Mouse (Mus musculus): ENCODE results near the gene Sh2d1a.

GRCm38 (mm10) chrX:42489446-42489845 lies 12.8 kb upstream of the Sh2d1a start, which contains the start of gene Tex13c2:
- TF ChIP-seq CTCF (IDR thresholded peaks at IDR 0.05; ENCODE audit: low read depth) = no peak
- no peak for TF ChIP-seq EP300 (IDR thresholded peaks at IDR 0.05; ENCODE audit: low read depth)

All from heart, postnatal 0 days (tissue).